Mouse (Mus musculus): ENCODE measurements around the gene Cd24a.

Gene Cd24a

GRCm38 (mm10) chr10:43630634-43631033 lies 52.5 kb downstream of the Cd24a start:
- no peak for DNase-seq

GRCm38 (mm10) chr10:43631049-43631448 lies 53.0 kb downstream of the Cd24a start:
- no peak for DNase-seq

- no peak for DNase-seq
These were observed 53.7 kb downstream of the Cd24a start for GRCm38 (mm10) chr10:43631639-43632354.

- DNase-seq, result no peak
These were observed 55.0 kb downstream of the Cd24a start for GRCm38 (mm10) chr10:43633117-43633516.

Measured in kidney, adult 8-10 months (tissue).